Mouse (Mus musculus): ENCODE data around the gene Psmd11.
"Not testable (repeated sequence)": the region's sequence is repeated elsewhere in the genome, so short reads cannot be mapped to it uniquely, and the experiment has no call there.

Gene Psmd11

DNA sequence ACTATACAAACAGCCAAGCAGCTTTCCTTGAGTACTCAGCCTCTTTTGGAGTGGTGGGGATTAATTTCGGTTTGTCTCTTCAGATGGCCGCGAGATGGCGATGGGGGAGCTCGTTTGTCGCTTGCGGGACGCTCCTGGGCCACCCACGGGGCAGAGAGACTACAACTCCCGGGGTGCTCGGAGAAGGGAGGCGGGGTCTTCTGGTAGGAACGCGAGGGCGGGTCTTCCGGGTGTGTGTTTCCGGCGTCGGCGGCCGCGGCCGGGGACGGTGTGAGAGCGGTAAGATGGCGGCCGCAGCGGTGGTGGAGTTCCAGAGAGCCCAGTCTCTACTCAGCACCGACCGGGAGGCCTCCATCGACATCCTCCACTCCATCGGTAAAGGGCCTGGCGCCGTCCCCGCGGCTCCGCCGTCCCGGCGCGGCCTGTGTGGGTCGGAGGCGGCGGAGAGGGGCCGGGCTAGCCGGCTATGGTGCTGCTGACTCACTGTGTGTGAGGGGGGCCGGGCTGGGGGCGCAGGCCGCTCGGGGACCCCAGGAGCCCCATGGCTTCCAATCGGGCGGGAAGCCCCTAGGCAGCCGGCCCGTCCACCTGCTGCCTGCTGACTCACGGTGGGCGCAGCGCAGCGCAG lies at the start of gene Psmd11:
Psmd11 (plus strand) TSS at position 235 of the 628 bp plus-strand sequence.
- in situ Hi-C loops (cut with MboI; ENCODE audit: unreplicated experiment in 2 of 2): loop anchor here (5.0 to 25.0 kb wide), 5 partner anchors 136 to 1759 kb away; no protein-coding TSS in a partner anchor

GRCm38 (mm10) chr11:80379184-80379583 lies 49.2 kb upstream of the Psmd11 start:
- in situ Hi-C loops (cut with MboI; ENCODE audit: unreplicated experiment in 2 of 2): not testable (repeated sequence)

- in situ Hi-C loops (cut with MboI; ENCODE audit: unreplicated experiment in 2 of 2): no loop called here
Observed at GRCm38 (mm10) chr11:80382626-80383018, 45.8 kb upstream of the Psmd11 start.

DNA sequence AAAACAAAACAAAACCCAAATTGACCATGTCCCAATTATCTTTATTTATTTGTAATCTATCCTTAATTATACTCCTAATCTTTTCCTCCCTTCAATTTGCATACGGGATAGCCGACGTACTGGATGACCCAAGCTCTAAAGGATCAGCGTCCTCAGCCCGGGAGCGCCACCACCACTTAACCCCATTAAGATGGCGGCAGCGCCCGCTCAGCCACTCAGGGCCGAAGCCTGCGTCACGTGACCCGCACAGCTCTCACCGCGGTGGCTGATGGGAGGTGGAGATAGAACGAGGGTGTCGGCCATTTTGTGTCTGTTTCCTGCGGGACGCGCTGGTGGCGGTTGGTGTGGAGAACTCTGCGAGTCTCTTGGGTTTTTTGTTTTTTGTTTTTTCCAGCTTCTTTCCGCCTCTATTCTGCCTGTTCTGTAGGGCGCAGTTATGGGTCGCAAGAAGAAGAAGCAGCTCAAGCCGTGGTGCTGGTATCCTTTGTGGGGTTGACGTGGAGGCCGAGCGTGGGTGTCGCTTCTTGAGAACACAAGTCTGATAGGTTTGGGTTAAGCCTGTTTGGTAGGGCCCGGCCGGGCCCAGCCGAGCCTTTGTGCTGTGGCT lies 45.3 kb upstream of the Psmd11 start, which contains the start of gene Zfp207:
Zfp207 (plus strand) TSS at position 261 of the 607 bp plus-strand sequence.
- in situ Hi-C loops (cut with MboI; ENCODE audit: unreplicated experiment in 2 of 2): no loop called here

DNA sequence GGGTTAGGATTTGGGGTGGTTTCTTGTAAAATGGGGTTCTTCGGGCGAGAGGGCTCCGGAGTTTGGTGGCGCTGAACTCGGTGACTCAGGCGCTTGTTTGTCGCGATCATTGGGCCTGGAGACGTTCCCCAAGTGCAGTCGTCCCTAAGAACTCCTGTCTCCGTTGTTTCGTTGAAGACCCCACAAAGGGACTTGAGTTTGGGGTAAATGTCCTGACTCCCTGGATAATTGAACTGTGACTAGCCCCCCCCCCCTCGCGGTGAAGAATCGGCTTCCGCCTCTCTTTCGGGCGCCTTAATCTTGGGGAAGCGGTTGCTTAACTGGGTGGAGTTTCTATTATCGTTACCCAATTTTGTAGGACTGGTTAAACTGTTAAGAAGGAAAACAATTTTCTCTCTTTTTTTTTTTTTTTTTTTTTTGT lies 44.8 kb upstream of the Psmd11 start:
- in situ Hi-C loops (cut with MboI; ENCODE audit: unreplicated experiment in 2 of 2): no loop called here

DNA sequence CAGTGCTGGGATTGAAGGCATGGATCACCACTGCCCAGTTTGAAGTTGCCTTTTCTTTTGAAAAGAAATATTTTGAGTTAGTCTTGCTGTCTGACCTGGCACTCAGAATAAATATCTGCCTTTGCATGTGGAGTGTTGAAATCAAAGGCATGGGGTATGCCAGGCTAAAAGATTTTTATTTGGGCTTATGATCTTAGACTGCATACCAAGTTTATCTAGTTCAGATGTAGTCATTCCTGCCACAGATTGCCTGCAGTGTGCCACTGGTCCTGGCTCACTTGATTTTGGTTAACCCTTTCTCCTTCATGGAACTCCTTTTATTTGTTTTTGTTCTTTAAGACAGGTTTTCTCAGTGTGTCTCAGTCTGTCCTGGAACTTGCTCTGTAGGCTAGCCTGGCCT lies 44.0 kb upstream of the Psmd11 start:
- in situ Hi-C loops (cut with MboI; ENCODE audit: unreplicated experiment in 2 of 2): no loop called here

GRCm38 (mm10) chr11:80385055-80385454 lies 43.4 kb upstream of the Psmd11 start:
- in situ Hi-C loops (cut with MboI; ENCODE audit: unreplicated experiment in 2 of 2): no loop called here

DNA sequence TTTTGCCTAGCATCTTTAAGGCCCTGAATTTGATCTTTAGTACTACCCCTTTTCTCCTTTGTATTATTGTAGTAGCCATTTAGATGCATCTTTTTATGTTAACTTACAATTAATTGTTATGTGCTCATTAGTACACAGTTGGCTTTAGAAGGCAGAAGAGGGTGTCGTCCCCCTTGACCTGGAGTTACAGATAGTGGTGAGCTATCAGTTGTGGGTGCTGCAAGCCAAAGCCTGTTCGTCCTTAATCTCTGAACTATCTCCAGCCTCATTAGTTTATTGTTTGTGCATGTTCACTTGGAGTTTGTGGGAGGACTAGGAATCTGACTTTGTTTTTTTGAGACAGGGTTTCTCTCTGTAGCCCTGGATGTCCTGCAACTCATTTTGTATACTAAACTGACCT lies 41.6 kb upstream of the Psmd11 start:
- in situ Hi-C loops (cut with MboI; ENCODE audit: unreplicated experiment in 2 of 2): no loop called here

DNA sequence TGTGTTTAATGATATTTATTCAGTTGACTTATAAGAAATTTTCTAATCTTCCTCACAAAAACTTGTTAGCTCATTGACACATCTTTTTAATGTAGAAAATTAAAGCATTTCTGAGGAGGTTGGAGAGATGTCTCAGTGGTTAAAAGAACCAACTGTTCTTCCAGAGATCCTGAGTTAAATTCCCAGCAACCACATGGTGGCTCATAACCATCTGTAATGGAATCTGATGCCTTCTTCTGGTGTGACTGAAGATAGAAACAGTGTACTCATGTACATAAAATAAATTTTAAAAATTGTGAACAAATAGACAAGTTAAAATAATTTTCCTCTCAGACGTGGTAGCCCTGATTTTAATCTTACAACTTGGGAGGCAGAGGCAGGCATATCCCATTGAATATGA lies 38.5 kb upstream of the Psmd11 start:
- in situ Hi-C loops (cut with MboI; ENCODE audit: unreplicated experiment in 2 of 2): loop anchor here in 1 of 2 experiments (5.0 kb wide), 1 partner anchor 368 kb away; no protein-coding TSS in a partner anchor

DNA sequence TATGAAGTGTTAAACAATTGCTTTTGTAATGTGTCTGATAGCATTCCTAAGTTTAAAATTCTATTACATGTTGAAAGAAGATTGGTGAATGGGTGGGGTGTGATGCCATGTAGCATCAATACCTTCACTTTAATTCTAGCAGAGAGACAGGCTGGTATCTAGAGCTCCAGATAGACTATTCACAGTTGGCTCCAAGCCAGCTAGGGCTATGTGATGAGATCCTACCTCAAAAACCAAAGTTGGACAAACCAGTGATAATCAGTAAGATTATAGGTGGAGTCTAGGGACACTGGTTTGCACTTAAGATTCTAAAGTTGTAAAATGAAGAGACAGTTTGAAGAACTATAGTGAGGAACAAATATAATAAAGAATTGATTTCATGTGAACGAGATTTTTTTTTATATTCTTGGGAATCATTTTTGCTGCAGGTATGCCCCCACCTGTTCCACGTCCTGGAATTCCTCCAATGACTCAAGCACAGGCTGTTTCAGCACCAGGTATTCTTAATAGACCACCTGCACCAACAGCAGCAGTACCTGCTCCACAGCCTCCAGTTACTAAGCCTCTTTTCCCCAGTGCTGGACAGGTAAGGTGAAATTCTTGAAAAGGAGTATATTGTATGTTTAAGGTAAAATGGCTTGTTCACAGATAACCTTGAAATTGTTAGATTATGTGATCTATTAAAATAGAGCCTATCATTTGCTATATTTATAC lies 36.9 kb upstream of the Psmd11 start:
- in situ Hi-C loops (cut with MboI; ENCODE audit: unreplicated experiment in 2 of 2): loop anchor here in 1 of 2 experiments (5.0 kb wide), 1 partner anchor 369 kb away; no protein-coding TSS in a partner anchor

DNA sequence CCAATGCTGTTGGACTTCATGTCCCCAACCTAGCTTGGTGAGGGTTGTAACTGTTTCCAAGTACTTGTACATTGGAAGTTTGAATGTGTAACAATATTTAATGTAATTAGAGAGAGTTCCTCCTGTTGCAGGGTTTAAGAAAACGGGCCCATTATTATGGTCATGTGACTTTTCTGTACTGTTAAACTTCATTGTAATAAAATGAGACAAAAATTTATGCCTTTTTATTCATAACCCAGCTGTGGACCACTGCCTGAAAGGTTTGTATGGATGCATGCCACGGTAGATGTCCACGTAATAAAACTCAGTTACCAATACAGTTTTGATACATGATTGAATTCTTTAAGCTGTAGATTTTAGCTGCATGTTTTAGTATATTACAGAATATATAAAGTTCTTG lies 32.5 kb upstream of the Psmd11 start:
- in situ Hi-C loops (cut with MboI; ENCODE audit: unreplicated experiment in 2 of 2): no loop called here

- in situ Hi-C loops (cut with MboI; ENCODE audit: unreplicated experiment in 2 of 2): no loop called here
Observed at GRCm38 (mm10) chr11:80396617-80397016, 31.8 kb upstream of the Psmd11 start.

DNA sequence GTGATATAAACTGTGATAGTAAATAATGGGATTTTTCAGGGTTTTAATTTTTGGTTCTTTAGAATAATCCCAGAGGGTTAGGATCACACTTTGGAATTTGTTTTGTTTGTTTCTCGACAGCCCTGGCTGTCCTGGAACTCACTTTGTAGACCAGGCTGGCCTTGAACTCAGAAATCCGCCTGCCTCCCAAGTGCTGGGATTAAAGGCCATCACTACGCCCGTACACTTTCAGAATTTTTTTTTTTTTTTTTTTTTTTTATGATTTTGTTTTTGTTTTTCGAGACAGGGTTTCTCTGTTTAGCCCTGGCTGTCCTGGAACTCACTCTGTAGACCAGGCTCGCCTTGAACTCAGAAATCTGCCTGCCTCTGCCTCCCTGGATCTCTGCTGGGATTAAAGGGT lies 20.5 kb upstream of the Psmd11 start:
- in situ Hi-C loops (cut with MboI; ENCODE audit: unreplicated experiment in 2 of 2): not testable (repeated sequence)

DNA sequence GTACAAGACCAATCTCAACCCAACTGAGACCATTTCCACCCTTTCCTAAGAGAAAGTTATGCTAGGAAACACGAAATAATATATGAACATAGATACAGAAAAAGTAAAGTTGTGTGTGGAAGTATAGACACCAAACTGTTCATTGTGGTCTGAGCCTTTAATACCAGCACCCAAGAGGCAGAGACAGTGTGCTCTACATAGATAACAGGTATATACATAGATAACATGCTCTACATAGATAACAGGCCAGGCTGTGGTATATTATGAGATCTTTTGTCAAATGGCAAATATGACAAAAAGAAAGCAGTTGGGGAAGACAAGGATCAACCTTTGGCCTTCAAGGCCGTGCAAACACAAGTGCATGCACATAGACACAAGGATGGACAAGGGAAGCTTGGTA lies 18.0 kb upstream of the Psmd11 start:
- in situ Hi-C loops (cut with MboI; ENCODE audit: unreplicated experiment in 2 of 2): no loop called here

- in situ Hi-C loops (cut with MboI; ENCODE audit: unreplicated experiment in 2 of 2): no loop called here
Observed at GRCm38 (mm10) chr11:80417085-80417484, 11.3 kb upstream of the Psmd11 start.

DNA sequence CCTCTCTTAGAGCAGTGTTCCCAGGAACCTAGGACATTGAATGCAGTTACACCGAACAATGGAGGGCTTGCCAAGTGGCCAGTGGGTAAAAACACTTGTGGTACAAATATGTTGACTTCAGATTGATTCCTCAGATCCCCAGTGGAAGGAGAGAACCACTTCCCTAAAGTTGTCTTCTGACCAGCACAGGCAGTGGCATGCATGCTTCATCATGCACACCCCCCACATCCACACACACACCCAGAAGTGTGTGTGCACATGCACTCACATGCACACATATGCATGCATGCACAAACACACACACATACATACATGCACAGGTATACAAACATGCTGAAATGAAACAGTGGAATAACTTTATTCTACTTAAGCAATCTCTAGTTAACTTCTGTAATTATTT lies 8.7 kb upstream of the Psmd11 start:
- in situ Hi-C loops (cut with MboI; ENCODE audit: unreplicated experiment in 2 of 2): loop anchor here in 1 of 2 experiments (10.0 kb wide), 1 partner anchor 145 kb away; no protein-coding TSS in a partner anchor

GRCm38 (mm10) chr11:80420202-80420984 lies 8.0 kb upstream of the Psmd11 start:
- in situ Hi-C loops (cut with MboI; ENCODE audit: unreplicated experiment in 2 of 2): loop anchor here in 1 of 2 experiments (10.0 kb wide), 1 partner anchor 144 kb away; no protein-coding TSS in a partner anchor

- in situ Hi-C loops (cut with MboI; ENCODE audit: unreplicated experiment in 2 of 2): loop anchor here in 1 of 2 experiments (10.0 kb wide), 1 partner anchor 143 kb away; no protein-coding TSS in a partner anchor
Observed at GRCm38 (mm10) chr11:80421421-80422047, 6.9 kb upstream of the Psmd11 start.

DNA sequence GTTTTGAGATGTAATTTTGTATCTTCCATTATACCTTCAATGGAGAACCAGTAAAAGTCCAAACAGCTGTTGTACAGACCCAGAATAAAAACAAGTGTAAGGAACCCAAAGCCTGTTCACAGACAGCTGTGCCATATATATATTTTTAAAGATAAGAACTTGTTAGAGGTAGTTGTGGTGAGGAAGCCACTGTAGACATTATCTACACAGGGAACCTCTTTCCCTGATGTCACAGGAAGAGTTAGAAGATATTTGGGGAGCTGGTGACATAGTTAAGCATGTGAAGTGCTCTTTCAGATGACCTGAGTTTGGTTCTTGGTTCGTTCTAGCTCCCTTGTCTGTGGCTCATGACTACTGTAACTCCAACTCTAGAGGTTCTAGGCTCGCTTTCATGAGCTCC lies 3.7 kb upstream of the Psmd11 start:
- in situ Hi-C loops (cut with MboI; ENCODE audit: unreplicated experiment in 2 of 2): loop anchor here (5.0 to 25.0 kb wide), 5 partner anchors 140 to 1763 kb away; no protein-coding TSS in a partner anchor

- in situ Hi-C loops (cut with MboI; ENCODE audit: unreplicated experiment in 2 of 2): loop anchor here (5.0 to 25.0 kb wide), 5 partner anchors 139 to 1762 kb away; no protein-coding TSS in a partner anchor
Observed at GRCm38 (mm10) chr11:80425247-80425778, 3.1 kb upstream of the Psmd11 start.
